Mouse (Mus musculus) heart, postnatal 14 days (tissue): ENCODE data around the gene Pfkp. TPM values are rescaled to one million over a fixed set of nuclear protein-coding genes. Genes with fewer than 3 reads are reported as not detected.
A peak's percentile ranks its signal among the peaks of the same experiment; 100 is the strongest.

ENCODE experiments used
- DNase-seq, 2 experiments: peaks; one replicate each; pipeline ENCODE4 v3.0.0; 2021 to 2022
- intact Hi-C: fragments of 180-260 bp; cut with DNase I; formaldehyde crosslinking; loops from one replicate; pipeline ENCODE4 v1.15.1; 2025
- total RNA-seq, 2 experiments: library from RNA; stranded (reverse); gene quantifications; 2 replicates each; pipeline ENCODE4 v1.2.3; 2021

Pfkp gene
- total RNA-seq, 2 experiments from 2014 or later: 72.9 to 74.6 TPM

DNA sequence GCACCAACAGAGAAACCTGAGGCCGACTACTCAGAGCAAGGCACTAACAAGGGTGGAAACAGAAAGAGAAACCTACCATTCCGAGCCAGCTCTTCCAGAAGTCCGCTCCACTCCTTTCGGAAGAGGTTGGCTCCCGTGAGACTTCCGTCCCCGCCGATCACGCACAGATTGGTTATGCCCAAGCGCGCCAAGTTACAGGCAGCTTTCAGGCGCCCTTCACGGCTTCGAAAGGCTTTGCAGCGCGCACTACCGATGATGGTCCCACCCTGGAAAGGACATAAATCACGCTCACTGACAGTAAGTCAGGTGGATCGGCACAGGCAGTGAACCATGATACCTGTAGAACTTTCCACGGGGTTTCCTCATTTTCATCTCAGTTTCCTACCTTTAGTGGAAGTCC, 26.7 kb downstream of the Pfkp start:
- no peak for DNase-seq
- intact Hi-C loops: no loop called here

DNA sequence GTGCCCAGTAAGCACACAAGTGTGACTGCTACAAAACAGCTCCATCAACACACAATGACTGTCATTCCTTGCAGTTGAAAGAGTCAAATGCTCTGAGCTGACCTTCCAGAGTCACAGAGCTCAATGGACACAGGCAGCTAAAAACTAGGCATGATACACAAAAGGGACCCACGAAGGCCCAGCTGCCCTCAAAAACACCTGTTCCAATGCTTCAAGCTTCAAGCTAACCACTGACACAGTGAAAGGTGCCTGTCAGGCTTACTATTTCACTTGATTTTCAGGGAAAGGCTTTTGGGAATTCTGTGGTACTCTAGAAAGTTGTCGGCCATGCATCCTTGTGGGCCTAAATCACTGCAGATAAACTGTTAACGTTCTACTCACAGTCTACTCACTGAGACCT, 28.3 kb downstream of the Pfkp start:
- no peak for DNase-seq
- intact Hi-C loops: no loop called here

DNA sequence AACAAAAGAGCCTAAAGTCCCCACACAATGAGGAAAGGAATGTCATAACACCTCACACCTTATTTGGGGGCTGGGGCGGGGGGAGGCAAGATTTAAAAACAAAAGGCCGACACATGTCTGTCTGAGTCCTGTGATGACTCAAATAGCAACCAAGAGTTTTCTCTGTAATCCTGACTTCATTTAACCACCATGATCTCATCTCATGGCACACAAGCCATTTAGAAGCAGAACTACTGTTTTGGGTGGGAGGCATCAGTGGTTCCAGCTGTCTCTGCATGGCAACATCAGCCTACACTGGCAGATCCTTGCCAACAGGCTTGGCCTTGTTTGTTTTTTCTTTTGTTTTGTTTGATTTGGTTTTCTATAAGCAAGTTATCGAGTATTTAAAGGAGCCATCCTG, 29.9 kb downstream of the Pfkp start:
- no peak for DNase-seq
- intact Hi-C loops: no loop called here

DNA sequence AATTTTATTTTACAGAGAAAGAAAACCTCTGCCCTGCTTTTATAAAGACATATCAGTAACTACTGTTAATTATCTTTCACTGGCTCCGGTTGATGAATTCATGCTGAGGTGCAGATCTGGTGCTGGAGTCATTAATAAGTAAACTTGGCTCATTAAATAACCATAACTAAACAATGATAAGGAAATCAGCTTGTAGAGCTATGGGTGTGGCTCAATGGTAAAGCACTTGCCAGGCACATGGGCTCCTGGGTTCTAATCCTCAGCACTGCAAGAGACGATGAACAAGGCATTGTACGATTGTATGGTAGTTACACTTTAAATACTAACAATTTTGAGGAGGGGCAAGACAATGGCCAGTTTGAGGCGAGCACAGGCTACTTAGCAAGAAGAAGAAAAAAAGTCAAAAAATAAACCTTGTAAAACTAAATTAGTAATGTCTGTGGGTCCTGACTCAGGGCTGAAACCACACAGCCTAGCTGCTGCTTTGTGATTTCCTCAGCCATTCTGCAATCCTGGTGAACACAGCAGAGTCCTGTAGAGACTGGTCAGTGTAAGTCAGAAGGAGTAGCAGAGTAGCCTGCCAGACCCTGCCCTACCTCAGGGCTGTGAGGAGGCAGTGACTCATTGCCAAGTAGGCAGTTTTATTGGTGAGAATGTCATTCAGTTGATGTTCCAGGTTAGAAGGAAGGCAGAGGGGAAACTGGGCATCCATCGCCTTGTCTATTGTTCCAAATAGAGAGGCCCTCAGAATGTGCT, 34.7 kb downstream of the Pfkp start:
- intact Hi-C loops: no loop called here
- no peak for DNase-seq

DNA sequence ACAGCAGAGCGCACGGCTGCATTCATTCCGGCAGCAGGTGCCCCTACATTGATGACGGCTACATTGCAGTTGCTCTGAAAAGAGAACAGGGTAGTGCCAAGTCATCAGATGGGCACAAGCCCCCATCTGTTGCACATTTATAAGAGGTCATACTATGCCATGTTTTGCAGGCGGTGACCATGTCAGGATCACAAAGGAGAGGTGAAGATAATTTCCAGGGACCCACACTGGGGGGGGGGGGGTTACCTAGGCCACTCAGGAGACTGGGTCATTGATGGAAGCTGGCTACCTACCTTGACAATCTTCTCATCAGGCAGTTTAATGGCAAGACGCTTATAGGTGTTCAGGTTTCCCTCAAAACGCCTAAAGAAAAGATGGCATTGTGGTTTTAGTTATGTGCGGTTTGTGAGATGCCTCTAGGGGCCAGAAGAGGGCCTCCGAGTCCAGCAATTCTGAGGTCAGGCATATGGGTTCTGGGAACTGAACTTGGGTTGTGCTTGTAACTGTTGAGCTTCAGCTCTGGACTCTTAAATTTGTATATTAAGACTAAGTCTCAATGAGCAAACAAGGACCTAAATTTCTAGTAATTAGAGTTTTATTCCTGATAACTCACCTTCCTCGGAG, 45.7 kb downstream of the Pfkp start:
- intact Hi-C loops: loop anchor here (5.0 kb wide), 1 partner anchor 84 kb away; no protein-coding TSS in a partner anchor
- no peak for DNase-seq

DNA sequence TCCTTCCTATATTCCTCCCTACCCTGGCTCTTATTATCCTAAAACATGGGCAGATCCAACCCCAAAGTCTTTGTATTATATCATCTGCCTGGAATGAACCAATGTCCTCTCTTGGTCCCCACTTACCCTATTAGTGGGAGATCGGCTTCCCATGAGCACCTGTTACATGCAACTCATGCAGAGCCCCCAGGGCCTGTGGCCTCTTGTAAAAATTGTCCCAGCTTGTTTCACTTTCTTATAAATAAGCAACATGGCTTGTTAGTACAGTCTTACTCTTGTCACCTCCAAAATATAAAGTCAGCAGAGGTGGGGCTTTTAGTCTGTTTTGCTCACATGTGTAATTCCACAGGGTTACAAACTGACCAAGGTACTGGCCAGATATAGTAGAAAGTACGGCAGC, 46.9 kb downstream of the Pfkp start:
- no peak for DNase-seq
- intact Hi-C loops: loop anchor here (5.0 kb wide), 1 partner anchor 86 kb away; no protein-coding TSS in a partner anchor

DNA sequence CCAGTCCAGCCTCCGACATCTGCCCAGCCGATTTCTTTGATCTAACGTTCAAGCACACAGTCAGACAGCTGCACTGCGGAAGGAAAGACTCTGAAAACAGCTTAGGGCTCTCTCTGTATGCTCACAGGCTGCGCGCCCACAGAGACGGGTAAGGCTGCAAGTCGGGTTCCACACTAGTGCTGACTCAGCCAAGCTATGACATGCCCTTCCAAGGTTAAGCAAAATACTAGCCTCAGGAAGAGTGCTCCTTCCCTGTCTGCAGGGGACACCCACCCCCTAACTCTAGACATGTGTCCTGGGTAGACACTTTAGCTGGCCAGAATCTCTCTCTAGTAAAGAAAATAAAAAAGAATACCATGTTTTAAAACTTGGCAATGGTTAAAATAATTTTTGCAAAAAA, 48.0 kb downstream of the Pfkp start:
- DNase-seq: no peak
- intact Hi-C loops: loop anchor here (5.0 kb wide), 1 partner anchor 87 kb away; no protein-coding TSS in a partner anchor

DNA sequence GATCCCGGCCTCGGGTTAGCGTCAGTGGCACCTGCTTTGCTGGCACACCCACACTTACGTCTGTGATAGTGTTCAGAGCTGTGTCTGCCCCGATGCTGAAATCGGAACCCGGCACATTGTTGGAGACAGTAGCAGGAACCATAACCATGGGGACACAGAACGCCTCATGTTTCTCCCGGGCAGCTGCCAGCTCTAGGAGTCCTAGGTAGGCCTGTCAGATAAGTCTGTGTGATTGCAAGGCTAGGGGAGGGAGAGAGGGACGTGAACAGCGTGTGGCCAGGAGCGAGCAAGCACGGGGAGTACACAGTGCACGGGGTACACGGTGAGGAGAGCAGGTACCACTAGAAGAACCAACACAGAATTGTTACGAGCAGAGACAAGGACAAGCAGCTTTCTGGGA, 50.8 kb downstream of the Pfkp start:
- DNase-seq: peak in 1 of 2 experiments; percentile 9

DNA sequence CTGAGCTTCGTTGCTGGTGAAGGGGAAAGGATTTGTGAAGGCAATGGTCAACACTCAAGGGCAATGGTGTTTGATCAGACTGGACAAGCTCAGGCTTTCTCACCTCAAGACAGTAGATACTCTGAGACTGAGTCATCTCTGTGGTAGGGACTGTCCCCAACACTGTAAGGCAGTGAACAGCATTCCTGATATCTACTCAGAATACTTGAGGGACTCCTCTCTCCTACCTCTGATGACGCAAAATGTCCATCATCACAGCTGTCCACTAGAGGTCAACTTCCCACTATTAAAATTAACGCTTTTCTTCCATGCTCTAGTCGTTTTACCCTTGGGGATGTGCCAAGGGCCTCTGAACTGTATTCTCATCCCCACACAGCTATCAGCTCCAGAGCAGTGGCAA, 53.2 kb downstream of the Pfkp start:
- no peak for DNase-seq
- intact Hi-C loops: no loop called here

More for the DNA sequence above, 50.8 kb downstream of the Pfkp start:
- intact Hi-C loops: no loop called here

DNA sequence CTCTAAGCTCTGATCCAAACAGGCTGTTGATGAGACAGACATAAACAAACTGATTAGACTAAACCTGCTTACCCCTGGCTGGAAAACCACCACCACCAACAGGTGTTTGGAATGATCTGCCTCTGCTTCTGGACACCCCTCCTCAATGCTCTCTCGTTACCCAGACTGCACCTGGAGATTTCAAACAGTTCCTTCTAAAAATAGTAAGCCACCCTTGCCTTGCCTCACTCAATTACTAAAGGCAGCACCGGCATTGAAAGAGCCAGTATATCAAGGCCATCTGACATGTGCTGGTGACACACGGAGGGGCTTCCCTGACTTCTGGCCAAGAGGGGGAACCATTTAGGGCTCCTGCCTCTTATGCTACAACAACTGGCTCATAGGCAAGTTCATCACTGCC, 57.7 kb downstream of the Pfkp start:
- DNase-seq: no peak
- intact Hi-C loops: no loop called here

DNA sequence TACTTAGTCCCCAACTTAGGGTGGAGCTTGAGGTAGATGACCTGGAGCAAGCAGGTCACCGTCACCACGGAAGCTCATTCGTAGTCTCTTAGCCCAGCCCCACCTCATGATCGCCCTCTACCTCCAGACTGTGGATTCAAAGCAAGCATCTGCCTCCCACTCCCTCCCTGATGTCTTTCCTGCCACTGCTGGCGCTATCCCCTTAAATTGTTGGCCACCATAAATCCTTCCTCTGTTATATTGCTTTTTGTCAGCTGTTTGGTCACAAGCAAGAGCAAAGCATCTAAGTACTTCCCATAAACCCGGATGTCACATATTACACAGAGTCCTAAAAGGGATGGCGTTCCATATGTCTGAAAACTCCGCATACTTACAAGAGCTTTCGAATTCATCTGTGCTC, 62.6 kb downstream of the Pfkp start:
- no peak for DNase-seq
- intact Hi-C loops: no loop called here

DNA sequence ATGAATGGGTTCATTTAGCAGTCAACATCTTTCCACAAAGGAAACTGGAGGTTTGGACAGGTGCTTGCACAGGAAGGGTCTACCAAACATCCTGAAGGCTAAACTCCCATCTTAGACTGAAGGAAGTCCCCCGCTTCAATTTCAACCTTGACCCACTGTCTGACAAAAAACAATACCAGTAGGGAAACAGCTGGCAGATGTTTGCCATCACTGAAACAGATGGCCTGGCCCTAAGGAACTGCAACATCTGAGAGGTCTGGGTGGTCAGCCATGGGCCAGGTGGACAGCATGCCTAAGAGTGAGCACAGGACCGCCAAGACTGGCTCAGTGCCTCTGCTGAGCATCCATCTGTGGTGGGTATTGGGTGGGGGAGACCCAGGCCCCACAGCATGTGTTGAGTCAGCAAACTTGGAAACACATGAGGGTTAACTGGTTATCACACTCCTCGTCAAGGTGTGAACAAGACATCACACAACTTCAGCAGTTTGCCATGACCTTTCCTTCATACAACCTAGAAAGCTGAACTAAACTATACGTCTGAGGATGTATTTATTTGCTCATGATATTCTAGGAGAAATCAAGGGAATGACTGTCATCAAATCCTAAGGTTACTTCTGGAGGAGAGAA, 65.0 kb downstream of the Pfkp start:
- intact Hi-C loops: no loop called here
- no peak for DNase-seq

DNA sequence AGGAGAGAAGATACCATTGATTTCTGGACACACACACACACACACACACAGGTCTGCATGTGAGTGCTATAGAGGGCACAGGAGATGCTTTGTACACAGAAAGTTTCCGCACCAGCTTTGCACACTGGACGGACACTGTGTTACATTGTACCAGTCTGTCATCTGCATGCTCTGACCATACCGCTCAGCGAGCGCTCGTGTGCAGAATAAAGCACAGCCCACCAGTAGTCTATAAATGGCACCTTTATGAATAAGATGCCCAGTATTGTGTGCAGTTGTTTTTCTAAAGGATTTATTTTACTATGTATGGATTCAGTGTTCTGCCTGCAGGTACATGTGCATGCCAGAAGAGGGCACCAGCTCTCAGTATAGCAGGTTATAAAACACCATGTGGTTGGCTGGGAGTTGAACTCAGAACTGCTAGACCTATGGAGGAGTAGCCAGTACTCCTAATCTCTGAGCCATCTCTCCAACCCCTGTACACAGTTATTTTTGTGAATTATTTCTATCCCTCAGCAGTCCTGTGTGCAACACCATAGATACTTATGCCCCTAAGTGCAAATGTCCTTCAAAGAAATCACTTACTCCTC, 72.6 kb downstream of the Pfkp start:
- intact Hi-C loops: no loop called here
- DNase-seq: no peak

DNA sequence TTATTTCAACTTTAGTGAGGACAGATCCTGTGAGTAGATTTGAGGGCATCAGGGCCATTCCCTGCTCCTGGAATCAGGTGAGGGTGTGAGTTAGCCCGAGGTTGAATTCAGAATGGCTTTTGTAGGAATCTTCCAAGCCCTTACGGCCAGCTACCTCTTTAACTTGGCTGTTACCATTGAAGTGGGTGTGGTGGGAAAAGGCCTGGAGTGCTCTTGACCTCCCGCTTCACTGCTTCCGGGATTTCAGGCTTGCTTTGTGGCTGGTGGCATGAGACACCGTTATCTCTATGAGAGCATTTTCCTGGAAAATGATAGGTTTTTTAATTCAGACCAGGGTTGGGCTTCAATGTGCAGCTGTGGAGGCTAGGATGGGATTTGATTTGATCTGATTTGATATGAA, 83.0 kb downstream of the Pfkp start:
- intact Hi-C loops: no loop called here

DNA sequence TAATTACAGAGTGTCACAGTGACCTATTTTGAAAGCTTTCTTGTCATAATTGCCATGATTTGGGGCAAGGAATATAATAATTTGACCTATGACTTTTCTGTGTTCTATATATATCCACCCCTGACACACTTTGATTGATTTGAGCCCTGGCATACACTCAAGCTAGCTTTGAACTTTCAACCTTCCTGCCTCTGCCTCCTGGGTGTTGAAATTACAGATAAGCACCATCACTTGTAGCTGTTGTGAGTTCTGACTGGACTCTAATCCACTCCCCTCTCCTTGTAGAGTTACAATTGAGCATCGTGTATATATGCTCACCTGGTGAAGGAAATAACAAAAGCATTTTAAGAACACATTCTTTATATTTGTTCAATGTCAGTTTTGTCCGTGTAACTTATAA, 86.2 kb downstream of the Pfkp start:
- intact Hi-C loops: no loop called here
- DNase-seq: no peak

More for the DNA sequence above, 83.0 kb downstream of the Pfkp start:
- DNase-seq: no peak

DNA sequence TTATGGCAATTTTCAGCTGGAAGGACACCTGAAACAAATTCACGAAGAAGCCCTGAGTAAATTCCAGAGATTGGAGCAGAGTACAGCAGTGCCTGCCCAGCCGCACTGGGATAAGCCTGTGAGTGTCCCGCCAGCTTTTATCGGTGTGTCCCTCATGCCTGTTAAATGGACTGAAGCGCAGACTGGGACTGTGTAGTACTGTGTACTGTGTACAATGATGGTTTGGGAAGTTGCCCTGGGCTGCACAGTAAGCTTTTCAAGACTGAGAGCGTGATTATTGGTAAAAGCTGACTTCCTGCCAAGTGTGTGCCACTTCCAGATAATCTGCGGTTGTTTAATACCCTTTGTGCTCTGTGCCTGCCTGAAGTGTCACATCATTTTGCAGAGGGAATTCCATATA, 90.8 kb downstream of the Pfkp start:
- no peak for DNase-seq
- intact Hi-C loops: no loop called here

DNA sequence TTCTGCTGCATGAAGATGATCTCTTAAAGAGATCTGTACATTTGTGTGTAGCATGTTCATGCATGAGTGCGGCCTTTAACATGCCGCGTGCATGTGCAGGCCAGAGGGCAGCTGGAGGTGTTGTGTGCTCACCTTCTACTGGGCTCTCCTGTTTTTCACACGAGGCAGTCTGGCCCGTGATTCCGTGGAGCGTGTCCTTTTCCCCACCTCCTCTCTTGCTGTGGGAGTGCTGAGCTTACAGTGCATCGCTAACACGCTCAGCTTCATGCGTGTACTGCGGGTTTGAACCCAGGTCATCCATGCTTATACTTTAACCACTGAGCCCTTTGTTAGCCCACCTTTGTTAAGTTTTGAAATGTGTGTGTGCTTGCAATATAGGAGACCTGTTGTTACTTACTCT, 92.9 kb downstream of the Pfkp start:
- no peak for DNase-seq
- intact Hi-C loops: no loop called here

DNA sequence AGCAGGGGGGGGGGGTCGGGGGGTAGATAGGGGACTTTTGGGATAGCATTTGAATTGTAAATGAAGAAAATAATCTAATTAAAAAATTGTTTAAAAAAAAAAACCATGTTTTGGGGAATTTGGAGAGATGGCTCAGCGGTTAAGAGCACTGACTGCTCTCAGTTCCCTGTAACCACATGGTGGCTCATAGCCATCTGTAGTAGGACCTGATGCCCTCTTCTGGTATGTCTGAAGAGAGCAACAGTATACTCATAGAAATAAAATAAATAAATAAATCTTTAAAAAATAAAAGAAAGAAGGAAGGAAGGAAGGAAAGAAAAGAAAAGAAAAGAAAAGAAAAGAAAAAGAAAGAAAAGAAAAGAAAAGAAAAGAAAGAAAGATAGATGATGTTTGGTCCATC, 94.9 kb downstream of the Pfkp start:
- intact Hi-C loops: no loop called here
- no peak for DNase-seq

DNA sequence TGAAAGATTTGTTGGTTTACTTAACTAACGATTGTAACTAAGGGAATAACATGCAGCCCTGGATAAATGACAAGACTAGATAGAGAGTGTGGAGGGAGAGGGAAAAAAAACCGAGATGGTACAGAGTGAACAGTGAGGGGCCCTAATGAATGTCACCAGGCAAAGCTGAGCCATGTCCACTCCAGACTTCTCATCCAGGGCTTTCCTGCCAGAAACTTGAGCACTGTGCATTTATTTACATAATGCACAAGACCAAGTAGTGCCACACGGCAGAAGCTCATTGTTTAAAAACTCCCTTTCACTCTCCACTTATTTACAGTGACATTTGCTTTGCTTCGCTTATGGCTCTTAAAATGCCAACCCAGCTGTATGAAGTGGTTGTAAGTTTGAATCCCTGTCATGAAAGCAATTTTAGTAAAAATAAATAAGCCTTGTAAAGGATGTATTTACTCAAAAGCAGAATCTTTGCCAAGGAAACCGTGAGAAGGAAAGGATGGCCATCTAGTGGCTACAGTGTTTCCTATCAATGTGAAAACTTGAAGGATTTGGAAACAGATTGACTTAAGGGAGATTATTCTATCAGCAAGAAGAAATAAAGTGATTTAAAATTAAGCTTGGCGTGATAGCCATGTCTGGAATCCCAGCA, 113.2 kb downstream of the Pfkp start:
- intact Hi-C loops: no loop called here
- no peak for DNase-seq

DNA sequence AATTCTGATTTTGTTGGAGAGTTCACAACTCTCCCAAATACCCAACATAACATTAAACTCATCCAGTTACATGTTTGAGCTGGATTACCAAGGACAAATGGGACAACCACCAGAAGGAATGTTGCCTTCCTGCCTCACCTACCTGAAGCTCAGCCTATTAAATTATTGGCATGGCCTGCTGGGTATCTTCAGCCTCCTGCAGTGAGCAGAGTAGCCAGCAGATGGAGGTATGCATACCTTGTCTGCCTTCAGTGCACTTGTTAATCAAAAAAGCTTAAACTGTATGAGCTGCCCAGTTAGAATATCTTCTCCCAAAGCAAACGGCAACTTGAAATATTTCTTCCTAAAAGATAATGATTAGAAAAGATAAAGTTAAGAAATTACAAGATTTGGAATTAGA, 115.9 kb downstream of the Pfkp start:
- DNase-seq: peak in 1 of 2 experiments; percentile 26
- intact Hi-C loops: loop anchor here (5.0 kb wide), 2 partner anchors 660 to 1865 kb away; no protein-coding TSS in a partner anchor
